Mouse (Mus musculus) liver, embryonic 13.5 days (tissue): Measurements from ENCODE around the gene Vapa. TPM values are rescaled to one million over a fixed set of nuclear protein-coding genes. Genes with fewer than 3 reads are reported as not detected.

Experiments used
- ATAC-seq: fragments of 200-750 bp; cut with Nextera tagmentation; 2 replicates; pipeline ENCODE4 v1.8.0; 2017; ENCODE audit warnings: low read depth, mild to moderate bottlenecking, moderate number of reproducible peaks, moderate library complexity
- DNase-seq: peaks from one replicate; pipeline ENCODE4 v3.0.0; 2022
- H3K27ac ChIP-seq: fragments of 300-500 bp; sonication (generic); 2 replicates; pipeline ENCODE4 v1.5.1; 2015; ENCODE audit warnings: moderate library complexity, mild to moderate bottlenecking, inconsistent platforms
- H3K27me3 ChIP-seq: fragments of 300-500 bp; sonication (generic); 2 replicates; pipeline ENCODE4 v1.6.1; 2015; ENCODE audit warnings: mild to moderate bottlenecking, inconsistent platforms
- H3K36me3 ChIP-seq: fragments of 300-500 bp; sonication (generic); 2 replicates; pipeline ENCODE4 v1.6.1; 2015; ENCODE audit warnings: mild to moderate bottlenecking, inconsistent platforms
- H3K4me1 ChIP-seq: fragments of 300-500 bp; sonication (generic); replicated peaks from 2 replicates; pipeline ENCODE4 v1.6.1; 2015; ENCODE audit warnings: inconsistent platforms
- H3K4me2 ChIP-seq: fragments of 300-500 bp; sonication (generic); 2 replicates; pipeline ENCODE4 v1.6.1; 2015; ENCODE audit warnings: inconsistent platforms, mild to moderate bottlenecking, moderate library complexity
- H3K4me3 ChIP-seq: fragments of 300-500 bp; sonication (generic); replicated peaks from 2 replicates; pipeline ENCODE4 v1.5.1; 2015; ENCODE audit warnings: mild to moderate bottlenecking, inconsistent platforms
- H3K9ac ChIP-seq: fragments of 300-500 bp; sonication (generic); 2 replicates; pipeline ENCODE4 v1.6.1; 2015; ENCODE audit warnings: mild to moderate bottlenecking, inconsistent platforms
- H3K9me3 ChIP-seq: fragments of 300-500 bp; sonication (generic); replicated peaks from 2 replicates; pipeline ENCODE4 v1.6.1; 2016; ENCODE audit warnings: inconsistent platforms
- WGBS: fragments of 180-500 bp; shearing (Covaris S2); methylation state at CpG from one replicate; pipeline ENCODE4 v1.1.7; 2015; ENCODE audit not compliant: insufficient replicate concordance; 5-methylcytosine and 5-hydroxymethylcytosine counted together
- polyA plus RNA-seq: library from polyadenylated mRNA; unstranded; fragments of >200 nt; fragmentation: Nextera tagmentation; extraction: Ambion mirVana; gene quantifications from 2 replicates; pipeline ENCODE4 v1.2.1, GENCODE M21; 2015

Gene Vapa
- polyA plus RNA-seq, 1 experiment from 2014 or later: 76.8 TPM

- no peaks in the 10 kb centered on the region for H3K4me1 ChIP-seq
- H3K9ac ChIP-seq: no peak overlapping the region
- H3K36me3 ChIP-seq: no peaks in the 10 kb centered on the region
- no peak overlapping the region for H3K27ac ChIP-seq
- H3K4me3 ChIP-seq: no peak overlapping the region
- no peaks in the 10 kb centered on the region for H3K27me3 ChIP-seq
- H3K9me3 ChIP-seq: 0 out of 2 replicates have a peak, but pooled peaks cover 6% of the 10 kb centered on the region
- ATAC-seq: no peak
- DNase-seq: no peak
- H3K4me2 ChIP-seq: no peak overlapping the region
Measured at GRCm38 (mm10) chr17:65623130-65623529, 9.8 kb upstream of the Vapa start.

DNA sequence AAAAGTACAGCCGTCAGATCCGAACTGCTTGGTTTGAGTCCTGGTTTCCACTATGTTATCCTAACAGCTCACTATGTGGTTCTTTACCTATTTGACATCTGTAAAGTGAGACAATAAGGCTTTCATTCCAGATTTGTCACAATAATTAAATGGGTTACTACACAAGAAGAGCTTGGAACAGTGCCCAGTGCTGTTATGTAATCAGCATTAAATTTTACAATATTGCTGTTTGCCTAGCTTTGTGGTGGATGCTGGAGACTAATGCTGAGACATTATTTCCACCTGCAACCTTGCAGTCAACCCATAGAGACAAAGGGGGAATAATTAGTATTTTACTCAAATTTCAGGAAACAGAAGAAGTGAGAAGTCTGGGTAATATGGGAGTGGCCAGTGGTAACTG lies 5.1 kb upstream of the Vapa start:
- Histone ChIP-seq H3K27me3 (0 out of 2 replicates have a peak, but pooled peaks cover 3% of the 10 kb centered on the region), H3K4me1 (peaks cover 11% of the 10 kb centered on the region), H3K9ac (no peak overlapping the region), H3K27ac (no peak overlapping the region), H3K36me3 (no peaks in the 10 kb centered on the region), H3K9me3 (no peaks in the 10 kb centered on the region), H3K4me2 (no peak overlapping the region), H3K4me3 (no peak overlapping the region)
- no peak for ATAC-seq
- WGBS: 81% methylated on average over 2 of the region's 2 CpGs
- no peak for DNase-seq

DNA sequence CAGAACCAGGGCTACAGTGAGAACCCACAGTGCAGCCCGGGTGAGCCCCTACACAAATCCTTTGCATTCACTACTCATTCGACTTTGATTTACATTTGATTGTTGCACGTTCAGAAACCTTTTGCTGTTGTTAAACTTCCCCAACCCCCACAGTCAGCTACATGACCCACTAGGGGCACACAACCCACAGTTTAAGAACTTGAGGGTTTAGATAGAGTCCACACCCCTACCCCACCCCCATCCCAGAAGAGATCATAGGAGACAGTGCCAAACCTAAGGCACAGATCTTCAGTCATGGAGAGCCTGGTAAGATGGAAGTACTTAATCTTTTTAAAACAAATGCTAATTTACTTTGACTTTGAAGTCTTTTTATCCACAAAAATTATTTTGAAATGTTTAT lies 2.3 kb upstream of the Vapa start:
- peaks cover 23% of the 10 kb centered on the region for H3K4me1 ChIP-seq
- 28% methylated on average over 3 of the region's 3 CpGs for WGBS

GRCm38 (mm10) chr17:65614431-65614830 lies 1.1 kb upstream of the Vapa start:
- no peaks in the 10 kb centered on the region for H3K9me3 ChIP-seq

More for the DNA sequence above, 2.3 kb upstream of the Vapa start:
- H3K27ac ChIP-seq: no peak overlapping the region
- ATAC-seq (no peak), DNase-seq (no peak)
- H3K4me2 ChIP-seq: no peak overlapping the region
- H3K9me3 ChIP-seq: no peaks in the 10 kb centered on the region
- 0 out of 2 replicates have a peak, but pooled peaks cover 3% of the 10 kb centered on the region for H3K27me3 ChIP-seq
- H3K4me3 ChIP-seq: no peak overlapping the region
- no peaks in the 10 kb centered on the region for H3K36me3 ChIP-seq
- peak overlapping the region; percentile 41; the same call in 1 of the 2 replicates for H3K9ac ChIP-seq

GRCm38 (mm10) chr17:65613142-65613462 lies 253 bp downstream of the Vapa start:
- Histone ChIP-seq H3K27ac (peak overlapping the region; percentile 96), H3K9ac (peak overlapping the region; percentile 99), H3K4me2 (peak overlapping the region; percentile 83), H3K36me3 (peaks cover 6% of the 10 kb centered on the region), H3K27me3 (0 out of 2 replicates have a peak, but pooled peaks cover 3% of the 10 kb centered on the region), H3K4me3 (peak overlapping the region; percentile 98), H3K4me1 (peaks cover 46% of the 10 kb centered on the region), H3K9me3 (no peaks in the 10 kb centered on the region)
- no peak for DNase-seq
- 0% methylated on average over 29 of the region's 42 CpGs for WGBS
- peak; percentile 69 for ATAC-seq

More at GRCm38 (mm10) chr17:65614431-65614830, 1.1 kb upstream of the Vapa start:
- H3K27me3 ChIP-seq: 0 out of 2 replicates have a peak, but pooled peaks cover 3% of the 10 kb centered on the region
- DNase-seq (no peak), ATAC-seq (no peak)
- 4% methylated on average over 9 of the region's 9 CpGs for WGBS
- peak overlapping the region; percentile 87 for H3K9ac ChIP-seq
- peaks cover 32% of the 10 kb centered on the region for H3K4me1 ChIP-seq
- H3K27ac ChIP-seq: peak overlapping the region; percentile 95
- H3K4me3 ChIP-seq: peak overlapping the region; percentile 98
- peak overlapping the region; percentile 88 for H3K4me2 ChIP-seq
- H3K36me3 ChIP-seq: peaks cover 4% of the 10 kb centered on the region

DNA sequence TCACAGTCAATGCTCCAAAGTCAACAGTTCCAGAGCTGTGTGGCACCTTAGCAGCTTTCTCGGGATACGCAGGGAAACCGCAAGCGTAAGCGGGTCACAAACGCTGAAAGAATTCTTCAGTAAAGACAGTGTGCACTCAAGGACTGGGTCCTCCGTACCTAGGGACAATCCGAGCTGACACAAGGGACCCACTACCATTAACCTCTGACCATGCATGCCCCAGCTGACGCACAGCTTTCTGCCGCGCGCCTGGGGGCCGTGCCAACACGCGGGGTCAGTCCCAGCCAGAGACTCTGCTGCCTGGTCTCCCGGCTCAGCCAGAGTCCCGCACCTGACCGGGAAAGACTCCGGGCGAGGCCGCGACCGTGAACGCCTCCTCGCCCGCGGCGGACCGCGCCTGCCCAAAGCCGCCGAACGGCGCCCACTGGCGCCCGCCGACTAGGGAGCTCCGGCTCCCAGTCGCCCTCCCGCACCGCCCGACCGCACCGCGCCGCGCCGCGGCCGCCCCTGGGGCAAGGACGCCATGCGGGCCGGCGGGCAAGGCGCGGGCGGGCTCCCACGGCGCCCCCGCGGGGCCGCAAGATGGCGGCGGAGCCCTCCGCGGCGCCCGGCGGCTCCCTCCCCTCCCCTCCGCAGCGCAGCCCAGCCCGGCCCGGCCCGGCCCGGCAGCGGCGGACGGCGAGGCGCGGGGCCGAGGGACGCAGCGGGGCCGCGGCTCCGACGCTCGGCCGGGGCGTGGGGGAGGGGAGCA lies 789 bp downstream of the Vapa start:
- WGBS: under 1% methylated on average over 75 of the region's 91 CpGs
- Histone ChIP-seq H3K4me3 (peak overlapping the region; percentile 98), H3K27me3 (0 out of 2 replicates have a peak, but pooled peaks cover 3% of the 10 kb centered on the region), H3K4me2 (peak overlapping the region; percentile 83), H3K36me3 (peaks cover 6% of the 10 kb centered on the region), H3K4me1 (peaks cover 51% of the 10 kb centered on the region), H3K9ac (peak overlapping the region; percentile 99), H3K9me3 (no peaks in the 10 kb centered on the region), H3K27ac (peak overlapping the region; percentile 96)
- DNase-seq: peak; percentile 44
- ATAC-seq: peak; percentile 57

DNA sequence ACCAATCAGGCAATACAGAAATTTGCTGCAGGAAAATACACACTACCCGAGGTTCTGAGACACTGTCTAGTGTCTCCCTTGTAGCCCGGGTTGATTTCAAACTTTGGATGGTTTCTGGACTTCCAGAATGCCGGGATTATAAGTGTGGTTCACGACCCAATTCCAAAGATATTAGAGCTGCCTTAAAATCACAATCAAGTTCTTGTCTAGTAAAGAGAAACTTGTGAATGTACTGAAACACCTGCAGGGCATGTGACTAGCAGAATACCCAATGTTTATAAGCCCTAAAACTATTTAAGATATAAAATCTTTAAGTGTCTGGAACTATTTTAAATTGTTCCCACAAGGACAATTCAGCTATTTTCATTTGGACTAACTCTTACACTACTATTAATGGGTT lies 1.6 kb downstream of the Vapa start:
- WGBS: 7% methylated on average over 4 of the region's 4 CpGs
- DNase-seq (no peak), ATAC-seq (no peak)
- peak overlapping the region; percentile 98 for H3K4me3 ChIP-seq
- peaks cover 59% of the 10 kb centered on the region for H3K4me1 ChIP-seq
- peaks cover 6% of the 10 kb centered on the region for H3K36me3 ChIP-seq
- H3K9me3 ChIP-seq: no peaks in the 10 kb centered on the region
- H3K4me2 ChIP-seq: peak overlapping the region; percentile 83
- H3K9ac ChIP-seq: peak overlapping the region; percentile 99
- H3K27ac ChIP-seq: 0 out of 2 replicates have a peak overlapping the region, but pooled peaks have one; percentile 96
- 0 out of 2 replicates have a peak, but pooled peaks cover 3% of the 10 kb centered on the region for H3K27me3 ChIP-seq

- H3K4me3 ChIP-seq: no peak overlapping the region
- WGBS: 18% methylated on average over 5 of the region's 5 CpGs
- H3K36me3 ChIP-seq: peaks cover 6% of the 10 kb centered on the region
- no peak for DNase-seq
- peak overlapping the region; percentile 47; the same call in 1 of the 2 replicates for H3K27ac ChIP-seq
- peaks cover 78% of the 10 kb centered on the region for H3K4me1 ChIP-seq
- H3K9me3 ChIP-seq: no peaks in the 10 kb centered on the region
- ATAC-seq: no peak
- H3K27me3 ChIP-seq: no peaks in the 10 kb centered on the region
- H3K4me2 ChIP-seq: peak overlapping the region; percentile 19
- H3K9ac ChIP-seq: no peak overlapping the region
Measured at GRCm38 (mm10) chr17:65608743-65609142, 4.6 kb downstream of the Vapa start.

GRCm38 (mm10) chr17:65608312-65608687 lies 5.1 kb downstream of the Vapa start:
- H3K9me3 ChIP-seq: no peaks in the 10 kb centered on the region
- H3K9ac ChIP-seq: no peak overlapping the region
- WGBS: 79% methylated on average over 2 of the region's 2 CpGs
- ATAC-seq (no peak), DNase-seq (no peak)
- no peaks in the 10 kb centered on the region for H3K27me3 ChIP-seq
- H3K4me1 ChIP-seq: peaks cover 79% of the 10 kb centered on the region
- no peak overlapping the region for H3K4me3 ChIP-seq
- H3K4me2 ChIP-seq: peak overlapping the region; percentile 56
- H3K36me3 ChIP-seq: peaks cover 6% of the 10 kb centered on the region
- peak overlapping the region; percentile 77; the same call in 1 of the 2 replicates for H3K27ac ChIP-seq

- no peak overlapping the region for H3K4me3 ChIP-seq
- ATAC-seq (no peak), DNase-seq (no peak)
- peak overlapping the region; percentile 56 for H3K4me2 ChIP-seq
- H3K36me3 ChIP-seq: peaks cover 6% of the 10 kb centered on the region
- no peaks in the 10 kb centered on the region for H3K27me3 ChIP-seq
- H3K27ac ChIP-seq: peak overlapping the region; percentile 77
- H3K9me3 ChIP-seq: no peaks in the 10 kb centered on the region
- H3K4me1 ChIP-seq: peaks cover 84% of the 10 kb centered on the region
- WGBS: 34% methylated on average over 7 of the region's 7 CpGs
- peak overlapping the region; percentile 50 for H3K9ac ChIP-seq
Measured at GRCm38 (mm10) chr17:65607574-65608311, 5.6 kb downstream of the Vapa start.

- 18% methylated on average over 4 of the region's 4 CpGs for WGBS
- H3K9me3 ChIP-seq: no peaks in the 10 kb centered on the region
- peak overlapping the region; percentile 16; the same call in 1 of the 2 replicates for H3K4me3 ChIP-seq
- peak overlapping the region; percentile 50; the same call in 1 of the 2 replicates for H3K9ac ChIP-seq
- H3K27me3 ChIP-seq: no peaks in the 10 kb centered on the region
- peak; percentile 63 for DNase-seq
- peaks cover 6% of the 10 kb centered on the region for H3K36me3 ChIP-seq
- H3K27ac ChIP-seq: peak overlapping the region; percentile 77
- ATAC-seq: peak; percentile 94
- peak overlapping the region; percentile 56 for H3K4me2 ChIP-seq
- peaks cover 87% of the 10 kb centered on the region for H3K4me1 ChIP-seq
Measured at GRCm38 (mm10) chr17:65606014-65606413, 7.3 kb downstream of the Vapa start.
